Mouse (Mus musculus): ENCODE measurements around the gene Unc93b1. TPM values are rescaled to one million over a fixed set of nuclear protein-coding genes. Genes with fewer than 3 reads are reported as not detected.

Unc93b1 gene
- total RNA-seq, 1 experiment from 2014 or later, result 632 TPM

GRCm38 (mm10) chr19:3997231-3997630 lies 62.2 kb downstream of the Unc93b1 start:
- no peak for ATAC-seq (ENCODE audit: extremely low read depth, insufficient number of reproducible peaks, low FRiP score, poor library complexity, severe bottlenecking)

- ATAC-seq (ENCODE audit: extremely low read depth, insufficient number of reproducible peaks, low FRiP score, poor library complexity, severe bottlenecking), result no peak
These were observed 63.3 kb downstream of the Unc93b1 start for GRCm38 (mm10) chr19:3998335-3998734.

Other genes starting within 250 kb of the Unc93b1 start
- gene Lrp5, start 248.6 kb upstream of the Unc93b1 start, total RNA-seq (2017), result 0.93 and 0.98 TPM in 2 replicates
- gene 1810055G02Rik, start 226.9 kb upstream of the Unc93b1 start, total RNA-seq (2017), result 3.1 and 5.1 TPM in 2 replicates
- gene Kmt5b, start 167.8 kb upstream of the Unc93b1 start, total RNA-seq (2017), result 159 and 166 TPM in 2 replicates
- gene Chka, start 83.4 kb upstream of the Unc93b1 start, total RNA-seq (2017), result 16.6 and 26.0 TPM in 2 replicates
- 158 and 167 TPM in 2 replicates for gene Tcirg1, start 28.1 kb upstream of the Unc93b1 start, total RNA-seq (2017)
- gene Ndufs8, start 22.4 kb upstream of the Unc93b1 start, total RNA-seq (2017), result 34.7 and 40.1 TPM in 2 replicates
- 78.5 and 85.2 TPM in 2 replicates for gene Aldh3b1, start 5.4 kb upstream of the Unc93b1 start, total RNA-seq (2017)
- gene Aldh3b3, start 23.5 kb downstream of the Unc93b1 start, total RNA-seq (2017), result not detected in 2 replicates
- gene Aldh3b2, start 37.1 kb downstream of the Unc93b1 start, total RNA-seq (2017), result 0.25 TPM in 1 of 2 replicates, not detected in the other
- gene Acy3, start 51.4 kb downstream of the Unc93b1 start, total RNA-seq (2017), result not detected in 2 replicates
- not detected in 2 replicates for gene Tbx10, start 57.6 kb downstream of the Unc93b1 start, total RNA-seq (2017)
- 7.0 and 15.5 TPM in 2 replicates for gene Nudt8, start 65.4 kb downstream of the Unc93b1 start, total RNA-seq (2017)
- 6.2 and 7.5 TPM in 2 replicates for gene Gm49405, start 65.4 kb downstream of the Unc93b1 start, total RNA-seq (2017)
- gene Doc2g, start 68.1 kb downstream of the Unc93b1 start, total RNA-seq (2017), result 4.0 and 7.2 TPM in 2 replicates
- gene Ndufv1, start 77.6 kb downstream of the Unc93b1 start, total RNA-seq (2017), result 63.9 and 64.6 TPM in 2 replicates
- gene Gstp1, start 102.8 kb downstream of the Unc93b1 start, total RNA-seq (2017), result 53.2 and 68.1 TPM in 2 replicates
- 1.4 TPM in 1 of 2 replicates, not detected in the other for gene Gstp2, start 110.8 kb downstream of the Unc93b1 start, total RNA-seq (2017)
- gene Gstp3, start 124.4 kb downstream of the Unc93b1 start, total RNA-seq (2017), result 22.6 and 23.6 TPM in 2 replicates
- not detected in 2 replicates for gene Cabp2, start 146.4 kb downstream of the Unc93b1 start, total RNA-seq (2017)
- gene Cdk2ap2, start 162.0 kb downstream of the Unc93b1 start, total RNA-seq (2017), result 202 and 205 TPM in 2 replicates
- 115 and 132 TPM in 2 replicates for gene Pitpnm1, start 164.8 kb downstream of the Unc93b1 start, total RNA-seq (2017)
- 53.9 and 61.6 TPM in 2 replicates for gene Aip, start 190.7 kb downstream of the Unc93b1 start, total RNA-seq (2017)
- 0.12 and 0.23 TPM in 2 replicates for gene Gpr152, start 204.6 kb downstream of the Unc93b1 start, total RNA-seq (2017)
- 0.25 and 0.93 TPM in 2 replicates for gene Cabp4, start 208.8 kb downstream of the Unc93b1 start, total RNA-seq (2017)
- gene Coro1b, start 213.4 kb downstream of the Unc93b1 start, total RNA-seq (2017), result 134 and 152 TPM in 2 replicates
- gene Ptprcap, start 218.4 kb downstream of the Unc93b1 start, total RNA-seq (2017), result 227 and 252 TPM in 2 replicates
- gene Rps6kb2, start 228.2 kb downstream of the Unc93b1 start, total RNA-seq (2017), result 34.0 and 45.2 TPM in 2 replicates
- 95.9 and 99.3 TPM in 2 replicates for gene Carns1, start 240.3 kb downstream of the Unc93b1 start, total RNA-seq (2017)

Data from neutrophil, adult 5-6 weeks (primary cell).